Mouse (Mus musculus): ENCODE measurements around the gene Vmn1r71.
"Not testable (repeated sequence)": the region's sequence is repeated elsewhere in the genome, so short reads cannot be mapped to it uniquely, and the experiment has no call there.

Vmn1r71 gene

DNA sequence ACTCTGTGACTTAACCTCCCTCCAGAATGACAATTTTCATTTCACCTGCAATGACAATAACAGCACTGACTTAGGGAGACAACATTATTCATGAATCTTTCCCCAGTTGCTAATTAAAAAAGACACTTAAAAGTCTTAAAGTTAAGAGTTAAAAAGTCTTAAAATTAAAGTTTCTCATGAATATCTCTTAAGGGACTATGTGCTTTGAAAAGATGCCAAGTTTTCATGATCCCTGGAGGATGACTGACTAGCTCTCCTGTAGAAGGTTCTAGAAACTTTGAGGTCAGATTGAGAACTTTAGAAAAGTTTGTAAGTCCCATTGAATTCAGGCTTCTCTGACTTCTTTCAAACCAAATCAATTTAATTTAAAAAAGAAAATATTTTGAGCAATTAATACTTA lies at the start of gene Vmn1r71:
Gene Vmn1r71, minus strand, starts transcription at position 101 of the 400 bp plus-strand sequence.
- DNase-seq, result no peak

GRCm38 (mm10) chr7:10757551-10757950 lies 3.4 kb upstream of the Vmn1r71 start:
- not testable (repeated sequence) for DNase-seq

Data from cerebellum, adult 11 months (tissue).